ENCODE assay signal across 10 mouse cellular contexts in the genomic region with DNA sequence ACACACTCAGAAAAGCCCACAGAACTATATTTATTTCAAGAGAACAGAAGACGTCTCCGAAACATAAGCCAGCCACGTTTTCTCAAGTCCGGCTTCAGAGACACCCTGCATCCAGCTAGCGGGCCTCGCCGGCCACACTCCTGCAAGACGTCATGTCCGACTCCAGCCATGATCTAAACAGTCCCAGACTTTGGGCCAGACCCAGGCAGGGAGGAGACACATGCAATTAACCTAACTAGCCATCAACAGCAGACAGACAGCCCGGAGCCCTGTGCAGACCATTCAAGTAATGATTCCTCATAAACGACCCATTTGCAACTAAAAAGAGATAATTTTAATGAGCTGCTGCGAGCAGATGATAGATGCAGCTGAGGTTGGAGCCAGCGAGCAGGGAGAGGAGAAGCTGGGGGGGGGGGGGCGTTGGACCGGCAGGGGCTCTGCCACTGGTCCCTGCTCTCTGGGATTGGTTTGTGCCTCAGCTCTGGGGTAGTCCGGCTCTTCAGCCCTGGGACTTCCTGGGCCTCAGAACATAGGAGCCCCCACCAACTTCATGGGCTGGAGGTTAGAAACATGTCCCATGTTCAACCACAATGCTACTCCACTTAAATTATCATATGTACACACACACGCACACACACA.
DNase-seq lines count a peak whose midpoint lies in the region; ATAC-seq and TF ChIP-seq lines count a peak whose summit lies in the region.
"Had no signal": no experiment of that assay in that cellular context is flagged by ENCODE, and none has a peak within 500 bp of the region (broad histone marks: within the 10 kb centered on the region; RNA-seq: fewer than 3 reads in every experiment).

No protein-coding gene starts in this region.

- TF ChIP-seq CTCF in left cerebral cortex, adult 2 months (IDR thresholded peaks at IDR 0.05) = no peak

- intact Hi-C loops in left cerebral cortex, adult 2 months (cut with DNase I) = no loop called here

- no peaks in the 10 kb centered on the region for H3K36me3 ChIP-seq in embryonic facial prominence, embryonic 14.5 days (ENCODE audit: control insufficient read depth, insufficient read depth, low read length)
- no peaks in the 10 kb centered on the region for H3K36me3 ChIP-seq in intestine, embryonic 15.5 days
- H3K36me3 ChIP-seq in neural tube, embryonic 13.5 days = no peaks in the 10 kb centered on the region
- H3K36me3 ChIP-seq: liver, embryonic 13.5 days had no signal

- no peaks in the 10 kb centered on the region for H3K4me1 ChIP-seq in embryonic facial prominence, embryonic 14.5 days (ENCODE audit: control insufficient read depth, insufficient read depth, low read length)
- peaks cover 18% of the 10 kb centered on the region for H3K4me1 ChIP-seq in intestine, embryonic 15.5 days (replicated peaks)
- H3K4me1 ChIP-seq in neural tube, embryonic 13.5 days (replicated peaks) = peaks cover 79% of the 10 kb centered on the region
- H3K4me1 ChIP-seq: liver, embryonic 13.5 days had no signal

- ATAC-seq in embryonic facial prominence, embryonic 14.5 days (ENCODE audit: low read depth) = peak; percentile 79; the same call in 1 of the 2 replicates
- ATAC-seq in intestine, embryonic 15.5 days = peak; percentile 81
- ATAC-seq in neural tube, embryonic 13.5 days (ENCODE audit: low read depth) = no peak
- ATAC-seq in inflammation-experienced regulatory T-cells, adult 6 months = no peak

- DNase-seq in left cerebral cortex, adult 2 months (ENCODE audit: extremely low spot score in 1 of 2, low spot score in 2 of 2) = no peak
- no peak for DNase-seq in left cerebral cortex, adult 18-20 months (ENCODE audit: low spot score in 2 of 2)
- DNase-seq in embryonic facial prominence, embryonic 14.5 days (ENCODE audit: low spot score) = peak; percentile 16
- DNase-seq in left cerebral cortex, adult 8-10 months (ENCODE audit: low spot score in 2 of 2) = no peak
- DNase-seq in layer of hippocampus, postnatal 36 days = no peak
- DNase-seq: heart, adult 11 months; liver, embryonic 13.5 days had no signal

- H3K27me3 ChIP-seq in embryonic facial prominence, embryonic 14.5 days (replicated peaks; ENCODE audit: control insufficient read depth, insufficient read depth, low read length) = peaks cover 36% of the 10 kb centered on the region
- peaks cover 6% of the 10 kb centered on the region; the same call in 1 of the 2 replicates for H3K27me3 ChIP-seq in intestine, embryonic 15.5 days (replicated peaks)
- peaks cover 17% of the 10 kb centered on the region; the same call in 1 of the 2 replicates for H3K27me3 ChIP-seq in neural tube, embryonic 13.5 days

- no peak overlapping the region for H3K4me3 ChIP-seq in left cerebral cortex, adult 2 months
- H3K4me3 ChIP-seq in embryonic facial prominence, embryonic 14.5 days (ENCODE audit: low read depth, low read length) = no peak overlapping the region
- no peak overlapping the region for H3K4me3 ChIP-seq in intestine, embryonic 15.5 days (replicated peaks)
- H3K4me3 ChIP-seq in neural tube, embryonic 13.5 days = no peak overlapping the region
- H3K4me3 ChIP-seq: liver, embryonic 13.5 days had no signal

- no peak overlapping the region for H3K4me2 ChIP-seq in embryonic facial prominence, embryonic 14.5 days (ENCODE audit: low read depth, low read length)
- H3K4me2 ChIP-seq in intestine, embryonic 15.5 days (replicated peaks) = no peak overlapping the region; the same call in 1 of the 2 replicates
- 0 out of 2 replicates have a peak overlapping the region, but pooled peaks have one; percentile 1 for H3K4me2 ChIP-seq in neural tube, embryonic 13.5 days
- H3K4me2 ChIP-seq: liver, embryonic 13.5 days had no signal

- H3K27ac ChIP-seq in left cerebral cortex, adult 2 months = peak overlapping the region; percentile 25; the same call in 1 of the 2 replicates
- no peak overlapping the region for H3K27ac ChIP-seq in embryonic facial prominence, embryonic 14.5 days (replicated peaks; ENCODE audit: low read depth, low read length)
- H3K27ac ChIP-seq in intestine, embryonic 15.5 days = peak overlapping the region; percentile 64
- H3K27ac ChIP-seq in neural tube, embryonic 13.5 days (replicated peaks) = peak overlapping the region; percentile 62
- H3K27ac ChIP-seq: liver, embryonic 13.5 days had no signal

- H3K9me3 ChIP-seq in embryonic facial prominence, embryonic 14.5 days (ENCODE audit: control insufficient read depth, low read length) = no peaks in the 10 kb centered on the region
- no peaks in the 10 kb centered on the region for H3K9me3 ChIP-seq in intestine, embryonic 15.5 days
- no peaks in the 10 kb centered on the region for H3K9me3 ChIP-seq in neural tube, embryonic 13.5 days
- H3K9me3 ChIP-seq: liver, embryonic 13.5 days had no signal

- H3K9ac ChIP-seq in embryonic facial prominence, embryonic 14.5 days (ENCODE audit: low read depth, low read length) = no peak overlapping the region
- H3K9ac ChIP-seq in intestine, embryonic 15.5 days = no peak overlapping the region
- H3K9ac ChIP-seq in neural tube, embryonic 13.5 days = 0 out of 2 replicates have a peak overlapping the region, but pooled peaks have one; percentile 38
- H3K9ac ChIP-seq: liver, embryonic 13.5 days had no signal

- 41% methylated on average over 13 of the region's 17 CpGs for WGBS in embryonic facial prominence, embryonic 14.5 days
- WGBS in intestine, embryonic 15.5 days = 27% methylated on average over 17 of the region's 17 CpGs
- WGBS in neural tube, embryonic 13.5 days = 32% methylated on average over 17 of the region's 17 CpGs

Comparison
In these comparisons a context has a peak if more than half of its experiments do, and no peak if none do; other contexts are left out.
1. ATAC-seq: peak in embryonic facial prominence, embryonic 14.5 days (single experiment) and intestine, embryonic 15.5 days (single experiment); none in neural tube, embryonic 13.5 days (single experiment) and inflammation-experienced regulatory T-cells, adult 6 months (single experiment).